Mouse (Mus musculus) liver, adult (tissue): ENCODE data around the gene Riok2.

Experiments used
- GATA4 ChIP-seq: IDR thresholded peaks from 2 replicates; pipeline ENCODE4 v1.6.1; 2014; ENCODE audit warnings: mild to moderate bottlenecking, low read length; ENCODE audit not compliant: insufficient replicate concordance

Gene Riok2

GRCm38 (mm10) chr17:17403578-17404112, 29.5 kb downstream of the Riok2 start:
- no peak for TF ChIP-seq GATA4

- TF ChIP-seq GATA4, result no peak
These were observed 30.9 kb downstream of the Riok2 start for GRCm38 (mm10) chr17:17404811-17405544.

GRCm38 (mm10) chr17:17405606-17406005, 31.5 kb downstream of the Riok2 start:
- TF ChIP-seq GATA4, result no peak

GRCm38 (mm10) chr17:17408137-17408536, 34.0 kb downstream of the Riok2 start:
- TF ChIP-seq GATA4, result no peak

GRCm38 (mm10) chr17:17408720-17409478, 34.8 kb downstream of the Riok2 start:
- no peak for TF ChIP-seq GATA4

- no peak for TF ChIP-seq GATA4
These were observed 35.5 kb downstream of the Riok2 start for GRCm38 (mm10) chr17:17409601-17410000.

GRCm38 (mm10) chr17:17411443-17411842, 37.3 kb downstream of the Riok2 start:
- TF ChIP-seq GATA4, result no peak

- TF ChIP-seq GATA4, result no peak
These were observed 38.1 kb downstream of the Riok2 start for GRCm38 (mm10) chr17:17412176-17412575.

- TF ChIP-seq GATA4, result no peak
These were observed 40.1 kb downstream of the Riok2 start for GRCm38 (mm10) chr17:17414206-17414605.

- TF ChIP-seq GATA4, result no peak
These were observed 50.6 kb downstream of the Riok2 start for GRCm38 (mm10) chr17:17424609-17425307.

- no peak for TF ChIP-seq GATA4
These were observed 51.3 kb downstream of the Riok2 start for GRCm38 (mm10) chr17:17425308-17425813.

GRCm38 (mm10) chr17:17425906-17426305, 51.8 kb downstream of the Riok2 start:
- no peak for TF ChIP-seq GATA4

- no peak for TF ChIP-seq GATA4
These were observed 54.8 kb downstream of the Riok2 start for GRCm38 (mm10) chr17:17428888-17429287.

- TF ChIP-seq GATA4, result no peak
These were observed 59.6 kb downstream of the Riok2 start for GRCm38 (mm10) chr17:17433679-17434078.

- no peak for TF ChIP-seq GATA4
These were observed 64.6 kb downstream of the Riok2 start for GRCm38 (mm10) chr17:17438576-17439191.
